Mouse (Mus musculus): ENCODE measurements at regions not wholly inside any gene's neighbourhood (a gene's known extent, or its start where the extent isn't known, plus 50 kb on each side); places are given as distances from the start of the nearest gene placed in this dataset.
"Not testable (repeated sequence)": the region's sequence is repeated elsewhere in the genome, so short reads cannot be mapped to it uniquely, and the experiment has no call there.

DNA sequence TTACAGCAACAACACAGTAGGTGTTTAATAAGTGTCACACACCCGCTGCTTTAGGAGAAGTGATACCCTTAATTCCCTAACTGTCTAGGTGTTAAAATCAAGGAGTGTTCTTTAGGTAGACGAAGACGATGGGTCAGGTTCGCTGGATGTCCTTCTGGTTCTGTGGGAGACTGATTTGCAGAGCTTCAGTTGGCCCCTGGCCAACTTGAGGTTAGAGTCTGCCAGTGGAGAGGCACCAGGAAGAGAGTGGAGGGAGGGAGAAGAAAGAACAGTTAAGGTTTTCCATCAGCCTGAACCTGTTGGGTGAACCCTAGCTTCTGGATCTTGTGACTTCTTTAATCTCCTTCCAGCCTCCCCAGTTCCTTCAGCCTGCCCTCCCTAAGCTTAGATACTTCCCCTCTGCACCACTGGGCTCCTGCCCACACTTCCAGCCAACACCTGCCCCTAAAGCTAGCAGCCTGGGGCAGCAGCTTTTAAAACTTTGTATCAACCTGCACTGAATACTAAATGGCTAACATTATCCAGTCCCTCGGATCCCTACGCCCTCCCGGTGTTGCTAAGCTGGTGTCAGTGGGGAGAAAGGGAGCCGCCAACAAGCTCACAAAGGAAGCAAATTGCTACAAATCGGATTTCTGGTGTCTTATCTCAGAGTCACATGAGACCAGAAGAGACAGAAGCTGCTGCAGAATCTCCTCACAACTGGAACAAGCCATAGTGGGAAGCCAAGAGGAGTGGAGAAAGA is 62.1 kb upstream of the Adgrl1 start:
- H3K36me3 ChIP-seq (ENCODE audit: insufficient read depth), result no peaks in the 10 kb centered on the region
- no peak for DNase-seq
- H3K9ac ChIP-seq, result no peak overlapping the region
- no peak overlapping the region for H3K4me2 ChIP-seq (ENCODE audit: low read depth)
- no peak for TF ChIP-seq CTCF (IDR thresholded peaks at IDR 0.05; ENCODE audit: low read depth)
- no peaks in the 10 kb centered on the region for H3K9me3 ChIP-seq (ENCODE audit: low read length)
- no peaks in the 10 kb centered on the region for H3K27me3 ChIP-seq (ENCODE audit: insufficient read depth, low read length)
- ATAC-seq, result no peak
- H3K27ac ChIP-seq (ENCODE audit: low read depth, low read length), result no peak overlapping the region
- no peak overlapping the region for H3K4me3 ChIP-seq (ENCODE audit: low read depth, low read length)
- no peaks in the 10 kb centered on the region for H3K4me1 ChIP-seq (ENCODE audit: insufficient read depth)
- 41% methylated on average over 9 of the region's 9 CpGs for WGBS

DNA sequence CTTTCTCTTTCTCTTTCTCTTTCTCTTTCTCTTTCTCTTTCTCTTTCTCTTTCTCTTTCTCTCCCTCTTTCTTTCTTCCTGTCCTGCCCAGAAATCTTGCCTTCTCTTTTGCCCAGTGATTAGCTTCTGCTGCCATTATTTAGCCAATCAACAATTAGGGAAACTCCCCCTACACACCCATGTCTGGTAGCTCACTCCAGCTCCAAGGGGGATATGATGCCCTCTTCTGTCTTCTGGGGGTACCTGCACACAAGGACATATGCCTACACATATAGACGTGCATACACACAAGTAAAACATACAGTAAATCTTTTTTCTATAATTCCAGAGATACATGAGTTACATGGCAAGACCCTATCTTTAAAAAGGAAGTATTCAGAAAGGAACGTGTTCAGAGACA is 70.1 kb upstream of the Adgrl1 start:
- TF ChIP-seq CTCF (IDR thresholded peaks at IDR 0.05; ENCODE audit: low read depth), result no peak
- no peak overlapping the region for H3K4me2 ChIP-seq (ENCODE audit: low read depth)
- H3K36me3 ChIP-seq (ENCODE audit: insufficient read depth), result no peaks in the 10 kb centered on the region
- H3K4me1 ChIP-seq (ENCODE audit: insufficient read depth), result no peaks in the 10 kb centered on the region
- no peak overlapping the region for H3K4me3 ChIP-seq (ENCODE audit: low read depth, low read length)
- 79% methylated on average over 2 of the region's 2 CpGs for WGBS
- no peak overlapping the region for H3K27ac ChIP-seq (ENCODE audit: low read depth, low read length)
- no peak overlapping the region for H3K9ac ChIP-seq
- H3K9me3 ChIP-seq (ENCODE audit: low read length), result no peaks in the 10 kb centered on the region
- H3K27me3 ChIP-seq (ENCODE audit: insufficient read depth, low read length), result no peaks in the 10 kb centered on the region
- DNase-seq (no peak), ATAC-seq (no peak)

DNA sequence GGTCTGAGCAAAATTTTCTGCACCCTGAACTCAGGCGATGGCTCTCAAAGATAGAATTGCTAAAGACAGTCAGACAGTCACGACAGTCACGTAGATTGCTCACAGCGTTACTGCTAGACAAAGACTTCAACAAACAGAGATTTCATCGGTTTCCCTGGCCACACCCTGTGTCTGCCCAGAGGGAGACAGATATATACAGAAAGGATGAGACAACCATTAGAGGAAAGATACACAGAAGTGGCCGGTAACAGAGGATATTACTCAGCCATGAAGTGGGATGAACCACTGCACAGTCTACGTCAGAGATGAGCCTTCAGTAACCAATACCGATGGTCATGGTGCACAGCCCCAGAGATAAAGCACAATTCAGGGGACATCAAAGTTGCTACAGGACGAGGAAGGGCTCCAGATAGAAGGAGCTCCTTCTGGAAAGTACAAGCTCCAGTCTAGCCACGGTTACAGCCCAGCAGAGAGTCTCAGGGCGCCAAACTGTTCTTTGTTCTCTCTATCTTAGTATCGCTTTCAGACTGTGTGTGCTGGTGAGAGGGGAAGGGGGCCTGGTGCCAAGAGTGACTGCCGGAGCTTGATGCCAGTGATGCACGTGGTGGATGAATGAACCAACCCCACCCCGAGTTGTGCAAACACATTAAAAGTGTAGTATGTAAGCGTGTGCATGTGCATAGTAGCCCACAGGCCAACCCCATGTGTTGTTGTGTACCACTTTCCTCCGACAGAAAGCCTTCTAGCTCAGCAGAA is 74.8 kb upstream of the Adgrl1 start:
- 76% methylated on average over 17 of the region's 17 CpGs for WGBS

DNA sequence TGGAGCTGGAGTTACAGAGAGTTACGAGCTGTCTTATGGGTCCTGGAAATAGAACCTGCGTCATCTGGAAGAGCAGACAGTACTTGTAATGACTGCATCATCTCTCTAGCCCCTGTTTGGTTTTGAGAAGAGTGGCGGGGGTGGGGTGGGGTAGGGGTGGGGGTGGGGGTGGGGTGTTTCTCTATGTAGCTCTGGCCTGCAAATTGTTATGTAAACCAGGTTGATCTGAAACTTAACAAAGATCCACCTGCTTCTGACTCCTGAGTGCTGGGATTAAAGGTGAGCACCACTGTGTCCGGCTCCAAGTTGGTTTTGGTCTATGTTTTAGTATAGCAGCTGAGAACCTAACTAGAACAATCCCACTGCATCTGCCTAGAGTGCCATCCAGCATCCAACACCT is 78.0 kb upstream of the Adgre5 start:
- H3K9ac ChIP-seq, result no peak overlapping the region
- no peaks in the 10 kb centered on the region for H3K27me3 ChIP-seq (ENCODE audit: insufficient read depth, low read length)
- TF ChIP-seq CTCF (IDR thresholded peaks at IDR 0.05; ENCODE audit: low read depth), result no peak
- no peak overlapping the region for H3K4me2 ChIP-seq (ENCODE audit: low read depth)
- H3K9me3 ChIP-seq (ENCODE audit: low read length), result no peaks in the 10 kb centered on the region
- H3K4me1 ChIP-seq (ENCODE audit: insufficient read depth), result no peaks in the 10 kb centered on the region
- H3K27ac ChIP-seq (ENCODE audit: low read depth, low read length), result no peak overlapping the region
- ATAC-seq (no peak), DNase-seq (no peak)
- H3K4me3 ChIP-seq (ENCODE audit: low read depth, low read length), result no peak overlapping the region
- H3K36me3 ChIP-seq (ENCODE audit: insufficient read depth), result no peaks in the 10 kb centered on the region
- WGBS, result 88% methylated on average over 4 of the region's 4 CpGs

More for the DNA sequence above, 74.8 kb upstream of the Adgrl1 start:
- Histone ChIP-seq H3K27ac (ENCODE audit: low read depth, low read length) (no peak overlapping the region), H3K4me3 (ENCODE audit: low read depth, low read length) (no peak overlapping the region), H3K36me3 (ENCODE audit: insufficient read depth) (no peaks in the 10 kb centered on the region), H3K9me3 (ENCODE audit: low read length) (no peaks in the 10 kb centered on the region), H3K27me3 (ENCODE audit: insufficient read depth, low read length) (no peaks in the 10 kb centered on the region), H3K9ac (no peak overlapping the region), H3K4me2 (ENCODE audit: low read depth) (no peak overlapping the region), H3K4me1 (ENCODE audit: insufficient read depth) (no peaks in the 10 kb centered on the region)
- DNase-seq (no peak), ATAC-seq (no peak)
- TF ChIP-seq CTCF (IDR thresholded peaks at IDR 0.05; ENCODE audit: low read depth), result no peak

DNA sequence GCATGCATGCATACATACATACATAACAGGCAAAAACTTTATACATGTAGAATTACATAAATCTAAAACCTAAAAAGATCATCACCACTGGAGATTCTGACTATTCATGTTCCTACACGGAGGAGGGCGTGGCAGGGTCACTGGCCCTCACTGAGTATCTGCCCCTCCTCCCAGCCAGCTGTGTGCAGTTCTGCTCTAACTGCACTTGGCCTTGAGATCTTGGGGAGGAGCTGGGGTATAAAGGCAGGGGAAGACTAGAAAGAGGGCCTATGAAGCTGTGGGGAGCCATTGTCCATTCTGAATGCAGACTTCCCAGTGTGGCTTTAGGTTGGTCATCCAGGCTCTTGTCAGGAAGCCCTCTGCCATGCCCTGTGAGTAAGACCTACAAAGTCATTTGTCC is 69.5 kb upstream of the Adgre5 start:
- WGBS, result 75% methylated on average over 2 of the region's 2 CpGs
- Histone ChIP-seq H3K27ac (ENCODE audit: low read depth, low read length) (no peak overlapping the region), H3K4me1 (ENCODE audit: insufficient read depth) (no peaks in the 10 kb centered on the region)

DNA sequence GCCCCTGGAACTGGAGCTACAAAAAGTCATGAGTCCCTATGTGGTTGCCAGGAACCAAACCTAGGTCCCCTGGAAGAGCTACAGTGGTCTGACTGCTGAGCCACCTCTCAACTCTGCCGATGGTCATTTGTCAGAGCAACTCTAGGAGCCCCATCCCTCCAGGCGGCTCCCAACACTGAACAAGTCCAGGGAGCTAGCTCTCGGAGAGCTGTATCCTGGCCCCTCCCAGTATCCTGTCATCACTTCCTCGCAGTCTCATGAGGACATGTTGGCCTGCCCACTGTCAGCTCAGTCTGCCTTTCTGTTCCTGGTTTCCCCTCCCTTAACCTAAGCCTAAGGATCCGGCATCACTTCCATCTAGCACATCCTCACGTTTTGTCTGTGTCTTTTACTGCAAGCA is 64.5 kb upstream of the Adgre5 start:
- H3K27me3 ChIP-seq (ENCODE audit: insufficient read depth, low read length), result no peaks in the 10 kb centered on the region
- H3K9ac ChIP-seq, result no peak overlapping the region
- H3K36me3 ChIP-seq (ENCODE audit: insufficient read depth), result no peaks in the 10 kb centered on the region
- no peak overlapping the region for H3K4me3 ChIP-seq (ENCODE audit: low read depth, low read length)
- WGBS, result 72% methylated on average over 6 of the region's 6 CpGs
- no peak for DNase-seq
- ATAC-seq, result no peak
- H3K4me1 ChIP-seq (ENCODE audit: insufficient read depth), result no peaks in the 10 kb centered on the region
- no peak for TF ChIP-seq CTCF (IDR thresholded peaks at IDR 0.05; ENCODE audit: low read depth)
- H3K27ac ChIP-seq (ENCODE audit: low read depth, low read length), result no peak overlapping the region
- no peaks in the 10 kb centered on the region for H3K9me3 ChIP-seq (ENCODE audit: low read length)
- H3K4me2 ChIP-seq (ENCODE audit: low read depth), result no peak overlapping the region

More for the DNA sequence above, 69.5 kb upstream of the Adgre5 start:
- TF ChIP-seq CTCF (IDR thresholded peaks at IDR 0.05; ENCODE audit: low read depth), result no peak
- ATAC-seq (no peak), DNase-seq (no peak)
- Histone ChIP-seq H3K9ac (no peak overlapping the region), H3K9me3 (ENCODE audit: low read length) (no peaks in the 10 kb centered on the region), H3K4me3 (ENCODE audit: low read depth, low read length) (no peak overlapping the region), H3K4me2 (ENCODE audit: low read depth) (no peak overlapping the region), H3K36me3 (ENCODE audit: insufficient read depth) (no peaks in the 10 kb centered on the region), H3K27me3 (ENCODE audit: insufficient read depth, low read length) (no peaks in the 10 kb centered on the region)

DNA sequence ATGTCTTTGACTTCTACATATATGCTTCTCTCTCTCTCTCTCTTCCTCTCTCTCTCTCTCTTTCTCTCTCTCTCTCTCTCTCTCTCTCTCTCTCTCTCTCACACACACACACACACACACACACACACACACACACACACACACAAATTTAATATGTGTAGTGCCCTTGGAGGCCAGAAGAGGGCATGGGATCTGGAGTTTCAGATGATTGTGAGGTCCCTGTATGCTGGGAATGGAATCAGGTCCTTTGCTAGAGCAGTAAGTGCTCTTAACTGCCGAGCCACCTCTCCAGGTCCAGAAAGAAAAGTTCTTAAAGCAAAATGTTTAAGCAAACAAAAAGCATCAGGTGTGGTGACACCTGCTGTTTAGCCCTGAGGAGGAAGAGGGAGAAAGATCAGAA is 62.2 kb upstream of the Adgre5 start:
- H3K4me2 ChIP-seq (ENCODE audit: low read depth); H3K36me3 ChIP-seq (ENCODE audit: insufficient read depth); DNase-seq; H3K4me3 ChIP-seq (ENCODE audit: low read depth, low read length); H3K9me3 ChIP-seq (ENCODE audit: low read length); H3K9ac ChIP-seq; H3K27ac ChIP-seq (ENCODE audit: low read depth, low read length); ATAC-seq; H3K27me3 ChIP-seq (ENCODE audit: insufficient read depth, low read length); H3K4me1 ChIP-seq (ENCODE audit: insufficient read depth): not testable (repeated sequence)
- peak; percentile 35; the same call in 1 of the 2 replicates for TF ChIP-seq CTCF (IDR thresholded peaks at IDR 0.05; ENCODE audit: low read depth)
- WGBS, result 56% methylated on average over 1 of the region's 1 CpGs
